Mouse (Mus musculus) inflammation-experienced regulatory T-cells, adult 16 weeks (primary cell): Measurements from ENCODE around the gene 1500009L16Rik. TPM values are rescaled to one million over a fixed set of nuclear protein-coding genes. Genes with fewer than 3 reads are reported as not detected.

ENCODE experiments used
- polyA plus RNA-seq: library from polyadenylated mRNA; unstranded; fragments of 100-300 nt; shearing (Covaris generic); gene quantifications from one replicate; pipeline ENCODE4 v1.2.1, GENCODE M21; 2017

The 1500009L16Rik gene
- polyA plus RNA-seq: 3.2 TPM

DNA sequence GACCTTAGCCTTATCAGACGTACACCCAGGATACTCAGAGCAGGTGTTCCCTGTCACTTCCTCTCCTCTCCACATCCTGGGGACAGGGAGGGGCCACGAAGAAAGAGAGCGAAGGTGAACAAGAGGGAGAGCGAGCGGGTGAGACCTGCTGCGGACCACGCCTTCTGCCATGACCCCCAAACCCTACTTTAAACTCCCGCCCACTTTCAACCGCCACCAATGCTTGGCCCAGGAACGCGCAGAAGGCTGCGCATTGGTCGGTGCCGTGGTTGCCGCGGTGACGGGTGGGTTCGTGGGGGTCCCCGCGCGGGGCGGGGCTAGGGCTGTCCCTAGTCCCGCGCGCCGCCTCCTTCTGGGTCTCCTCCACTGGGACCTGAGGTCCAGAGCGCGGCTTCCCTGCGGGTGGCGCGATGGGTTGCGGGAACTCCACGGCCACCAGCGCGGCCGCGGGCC, at the start of gene 1500009L16Rik:
Gene 1500009L16Rik (plus strand): TSS at position 287 of the 453 bp plus-strand sequence.

Other genes starting within 250 kb of the 1500009L16Rik start
- gene Aldh1l2, start 188.7 kb upstream of the 1500009L16Rik start, polyA plus RNA-seq: not detected
- gene Washc4, start 179.1 kb upstream of the 1500009L16Rik start, polyA plus RNA-seq: 52.1 TPM
- gene Appl2, start 74.1 kb upstream of the 1500009L16Rik start, polyA plus RNA-seq: 15.1 TPM